Mouse (Mus musculus) heart, embryonic 11.5 days (tissue): Measurements from ENCODE around the gene Nasp. TPM values are rescaled to one million over a fixed set of nuclear protein-coding genes. Genes with fewer than 3 reads are reported as not detected.

ENCODE experiments used
- ATAC-seq: fragments of 200-750 bp; cut with Nextera tagmentation; replicated peaks from 2 replicates; pipeline ENCODE4 v1.8.0; 2017; ENCODE audit warnings: moderate library complexity; ENCODE audit not compliant: insufficient number of reproducible peaks, low FRiP score, low TSS enrichment
- H3K27ac ChIP-seq: fragments of 300-500 bp; sonication (generic); 2 replicates; pipeline ENCODE4 v1.5.1; 2014; ENCODE audit warnings: mild to moderate bottlenecking, low read depth, low read length
- H3K27me3 ChIP-seq: fragments of 300-500 bp; sonication (generic); 2 replicates; pipeline ENCODE4 v1.6.1; 2014; ENCODE audit warnings: mild to moderate bottlenecking, low read length, mixed read lengths; ENCODE audit not compliant: control insufficient read depth, insufficient read depth
- H3K36me3 ChIP-seq: fragments of 300-500 bp; sonication (generic); 2 replicates; pipeline ENCODE4 v1.6.1; 2014; ENCODE audit warnings: mild to moderate bottlenecking, low read length, moderate library complexity, mixed read lengths; ENCODE audit not compliant: control insufficient read depth, insufficient read depth
- H3K4me1 ChIP-seq: fragments of 300-500 bp; sonication (generic); 2 replicates; pipeline ENCODE4 v1.6.1; 2014; ENCODE audit warnings: low read length; ENCODE audit not compliant: control insufficient read depth, insufficient read depth
- H3K4me2 ChIP-seq: fragments of 300-500 bp; sonication (generic); 2 replicates; pipeline ENCODE4 v1.6.1; 2014; ENCODE audit warnings: mild to moderate bottlenecking, moderate library complexity
- H3K4me3 ChIP-seq: fragments of 300-500 bp; sonication (generic); 2 replicates; pipeline ENCODE4 v1.5.1; 2014; ENCODE audit warnings: low read depth, low read length
- H3K9ac ChIP-seq: fragments of 300-500 bp; sonication (generic); 2 replicates; pipeline ENCODE4 v1.6.1; 2014; ENCODE audit warnings: mild to moderate bottlenecking, low read depth, low read length, moderate library complexity
- H3K9me3 ChIP-seq: fragments of 300-500 bp; sonication (generic); replicated peaks from 2 replicates; pipeline ENCODE4 v1.6.1; 2016; ENCODE audit warnings: low read length; ENCODE audit not compliant: control insufficient read depth
- whole genome bisulfite sequencing: fragments of 180-500 bp; shearing (Covaris S2); extraction: QIAGEN DNeasy Blood & Tissue Kit; methylation state at CpG from one replicate; pipeline ENCODE4 v1.1.7; 2014; ENCODE audit not compliant: insufficient replicate concordance; 5-methylcytosine and 5-hydroxymethylcytosine counted together
- polyA plus RNA-seq: library from polyadenylated mRNA; unstranded; fragments of >200 nt; fragmentation: Nextera tagmentation; extraction: Ambion mirVana; gene quantifications from 2 replicates; pipeline ENCODE4 v1.2.1, GENCODE M21; 2014

Nasp gene
- polyA plus RNA-seq, 1 experiment from 2014 or later = 135 TPM

DNA sequence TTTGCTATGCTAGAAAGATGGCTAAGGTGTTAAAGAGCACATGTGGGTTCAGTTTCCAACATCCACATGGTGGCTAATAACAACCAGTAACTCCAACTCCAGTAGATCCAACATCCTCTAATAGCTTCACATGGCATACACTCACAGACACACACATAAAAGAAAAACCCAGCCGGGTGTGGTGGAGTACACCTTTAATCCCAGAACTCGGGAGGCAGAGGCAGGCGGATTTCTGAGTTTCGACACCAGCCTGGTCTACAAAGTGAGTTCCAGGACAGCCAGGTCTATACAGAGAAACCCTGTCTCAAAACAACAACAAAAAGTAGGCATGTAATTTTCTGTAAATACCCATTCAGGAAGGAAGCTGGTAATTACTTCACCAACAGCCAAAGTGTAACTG lies 2.9 kb downstream of the Nasp start:
- Histone ChIP-seq H3K27me3 (no peaks in the 10 kb centered on the region), H3K4me2 (no peak overlapping the region), H3K9ac (no peak overlapping the region), H3K4me3 (no peak overlapping the region), H3K36me3 (peaks cover 6% of the 10 kb centered on the region; the same call in 1 of the 2 replicates), H3K9me3 (no peaks in the 10 kb centered on the region), H3K27ac (no peak overlapping the region), H3K4me1 (peaks cover 6% of the 10 kb centered on the region)
- WGBS = 90% methylated on average over 4 of the region's 4 CpGs
- no peak for ATAC-seq

GRCm38 (mm10) chr4:116615237-116615636 lies 12.5 kb downstream of the Nasp start:
- H3K36me3 ChIP-seq = peaks cover 32% of the 10 kb centered on the region

DNA sequence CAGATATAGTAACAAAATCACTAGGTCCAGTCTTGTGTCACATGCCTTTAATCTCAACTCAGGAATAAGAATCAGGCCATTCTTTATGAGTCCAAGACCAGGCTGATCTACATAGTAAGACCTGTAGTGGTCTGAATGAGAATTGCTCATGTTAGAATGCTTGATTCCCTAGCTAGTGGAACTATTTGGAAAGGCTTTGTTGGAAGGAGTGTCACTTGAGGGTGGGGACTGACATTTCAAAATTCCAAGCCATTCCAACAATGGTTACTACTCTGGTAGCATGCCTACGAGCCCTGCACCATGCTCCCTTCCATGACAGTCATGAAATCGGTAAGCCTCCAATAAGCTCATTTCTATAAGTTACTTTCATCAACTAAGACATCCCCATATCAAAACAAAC lies 15.1 kb downstream of the Nasp start:
- Histone ChIP-seq H3K4me3 (no peak overlapping the region), H3K4me2 (no peak overlapping the region), H3K9me3 (no peaks in the 10 kb centered on the region), H3K9ac (no peak overlapping the region), H3K36me3 (peaks cover 40% of the 10 kb centered on the region), H3K4me1 (no peaks in the 10 kb centered on the region), H3K27ac (no peak overlapping the region), H3K27me3 (no peaks in the 10 kb centered on the region)
- ATAC-seq = no peak
- 93% methylated on average over 2 of the region's 2 CpGs for WGBS

More at GRCm38 (mm10) chr4:116615237-116615636, 12.5 kb downstream of the Nasp start:
- 92% methylated on average over 2 of the region's 2 CpGs for WGBS
- no peak overlapping the region for H3K4me3 ChIP-seq
- no peaks in the 10 kb centered on the region for H3K27me3 ChIP-seq
- ATAC-seq = no peak
- no peaks in the 10 kb centered on the region for H3K9me3 ChIP-seq
- H3K4me1 ChIP-seq = no peaks in the 10 kb centered on the region
- no peak overlapping the region for H3K4me2 ChIP-seq
- no peak overlapping the region for H3K9ac ChIP-seq
- H3K27ac ChIP-seq = no peak overlapping the region

GRCm38 (mm10) chr4:116596978-116597881 lies 30.5 kb downstream of the Nasp start:
- H3K4me3 ChIP-seq = peak overlapping the region; percentile 77
- peak overlapping the region; percentile 79 for H3K27ac ChIP-seq
- no peaks in the 10 kb centered on the region for H3K27me3 ChIP-seq
- peaks cover 12% of the 10 kb centered on the region for H3K4me1 ChIP-seq
- H3K36me3 ChIP-seq = peaks cover 19% of the 10 kb centered on the region
- peak overlapping the region; percentile 95 for H3K4me2 ChIP-seq
- H3K9me3 ChIP-seq = no peaks in the 10 kb centered on the region
- ATAC-seq = peak; percentile 88
- H3K9ac ChIP-seq = peak overlapping the region; percentile 81
- 1% methylated on average over 50 of the region's 50 CpGs for WGBS

GRCm38 (mm10) chr4:116596379-116596778 lies 31.4 kb downstream of the Nasp start, which contains the start of gene Ccdc17:
Gene Ccdc17 (plus strand): TSS chr4:116596654.
- no peaks in the 10 kb centered on the region for H3K9me3 ChIP-seq
- no peak for ATAC-seq
- H3K4me2 ChIP-seq = peak within 1 kb of the TSS; percentile 95
- H3K27me3 ChIP-seq = no peaks in the 10 kb centered on the region
- WGBS = 29% methylated on average over 5 of the region's 5 CpGs
- peak within 1 kb of the TSS; percentile 81 for H3K9ac ChIP-seq
- H3K4me1 ChIP-seq = peaks cover 12% of the 10 kb centered on the region
- peak within 1 kb of the TSS; percentile 79 for H3K27ac ChIP-seq
- H3K36me3 ChIP-seq = peaks cover 21% of the 10 kb centered on the region
- peak within 1 kb of the TSS; percentile 77 for H3K4me3 ChIP-seq

GRCm38 (mm10) chr4:116595793-116596192 lies 31.9 kb downstream of the Nasp start:
- Histone ChIP-seq H3K36me3 (peaks cover 20% of the 10 kb centered on the region), H3K27me3 (no peaks in the 10 kb centered on the region), H3K4me2 (no peak overlapping the region), H3K4me3 (no peak overlapping the region), H3K9me3 (no peaks in the 10 kb centered on the region), H3K27ac (no peak overlapping the region), H3K4me1 (peaks cover 12% of the 10 kb centered on the region), H3K9ac (no peak overlapping the region)
- ATAC-seq = no peak
- 78% methylated on average over 8 of the region's 8 CpGs for WGBS

DNA sequence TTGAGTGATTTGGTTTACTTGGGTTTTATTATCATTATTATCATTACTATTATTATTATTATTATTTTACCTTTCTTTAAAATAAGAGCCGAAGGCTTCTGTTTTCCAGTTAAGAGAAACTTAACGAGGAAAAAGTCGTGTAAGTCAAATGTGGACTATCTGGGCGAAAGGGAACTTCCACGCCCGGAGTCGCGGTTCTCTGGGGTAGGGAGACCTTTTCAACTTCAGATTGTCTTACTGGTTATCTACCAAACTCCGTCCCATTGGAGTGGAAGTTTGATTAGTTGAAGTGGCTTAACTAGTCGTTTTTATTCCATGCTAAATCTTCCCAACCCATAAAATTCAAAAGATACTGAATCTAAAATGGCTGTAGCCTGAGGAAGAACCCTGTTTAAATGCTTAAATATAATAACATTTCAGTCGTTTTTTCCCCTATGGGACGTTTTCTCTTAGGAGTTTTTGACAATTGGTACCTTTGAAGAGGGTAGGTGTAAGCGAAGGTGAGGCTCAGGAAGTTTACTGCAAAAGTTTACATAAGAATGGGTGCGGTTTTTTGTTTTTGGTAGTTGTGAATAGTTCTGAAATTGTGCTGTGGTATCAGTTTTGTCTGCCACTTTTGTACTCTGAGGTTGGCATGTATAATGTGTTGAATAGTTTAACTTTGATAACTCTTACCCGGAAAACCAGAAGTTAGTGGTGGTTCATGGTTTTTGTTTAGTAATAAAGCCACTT lies 69.4 kb downstream of the Nasp start:
- Histone ChIP-seq H3K27ac (peak overlapping the region; percentile 91), H3K9ac (peak overlapping the region; percentile 83), H3K36me3 (no peaks in the 10 kb centered on the region), H3K27me3 (no peaks in the 10 kb centered on the region), H3K4me1 (peaks cover 6% of the 10 kb centered on the region), H3K4me3 (peak overlapping the region; percentile 70), H3K9me3 (no peaks in the 10 kb centered on the region), H3K4me2 (peak overlapping the region; percentile 90)
- no peak for ATAC-seq
- 2% methylated on average over 15 of the region's 15 CpGs for WGBS

DNA sequence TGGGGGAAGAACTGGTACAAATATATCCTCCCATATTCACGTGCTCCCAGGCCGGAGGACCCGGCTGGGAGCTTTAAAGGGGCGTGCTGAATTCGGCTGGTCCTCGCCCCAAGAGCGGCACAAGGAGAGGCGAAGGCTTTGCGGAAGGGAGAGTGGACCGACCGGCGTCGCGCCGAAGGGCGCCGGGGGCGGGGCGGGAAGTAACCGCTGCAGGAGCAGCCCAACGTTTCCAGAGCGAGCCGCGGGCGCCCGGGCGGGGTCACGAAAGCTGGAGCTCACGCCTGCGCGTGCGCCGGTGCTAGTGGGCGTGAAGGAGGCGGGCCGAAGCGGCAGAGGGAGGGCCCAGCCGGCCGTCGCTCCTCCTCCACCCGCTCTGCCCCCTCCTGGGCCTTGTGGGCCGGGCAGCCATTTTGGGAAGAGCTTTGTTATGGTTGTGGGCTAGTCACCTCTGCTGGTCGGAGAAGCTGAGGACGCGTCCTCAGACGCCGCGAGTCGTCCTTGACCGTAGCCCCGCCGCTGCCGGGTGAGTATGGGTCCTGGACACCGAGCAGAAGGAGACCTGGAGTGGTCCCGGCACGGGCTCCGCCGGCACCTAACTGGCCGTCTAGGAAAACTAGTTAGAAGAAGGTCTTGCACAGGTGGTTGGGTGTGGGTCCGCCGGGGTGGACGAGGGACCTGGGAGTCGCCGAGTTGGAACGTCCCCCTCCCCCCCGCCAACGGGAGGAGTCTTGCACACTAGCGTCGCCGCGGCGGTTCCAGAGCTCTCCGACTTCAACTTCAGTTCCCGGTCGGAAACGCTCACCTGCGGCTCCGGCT lies 70.2 kb downstream of the Nasp start, which contains the start of gene Gpbp1l1:
Gene Gpbp1l1 (plus strand): TSS at position 353 of the 816 bp plus-strand sequence.
- ATAC-seq = peak; percentile 95
- Histone ChIP-seq H3K9me3 (no peaks in the 10 kb centered on the region), H3K4me2 (peak within 1 kb of the TSS; percentile 90), H3K27me3 (no peaks in the 10 kb centered on the region), H3K4me1 (peaks cover 6% of the 10 kb centered on the region), H3K36me3 (0 out of 2 replicates have a peak, but pooled peaks cover under 1% of the 10 kb centered on the region), H3K27ac (peak within 1 kb of the TSS; percentile 91), H3K9ac (peak within 1 kb of the TSS; percentile 83), H3K4me3 (peak within 1 kb of the TSS; percentile 70)
- under 1% methylated on average over 77 of the region's 78 CpGs for WGBS
